Mouse (Mus musculus) testis, adult 2 months (tissue): ENCODE measurements around the gene Lrrc8d.

Experiments
- CTCF ChIP-seq: fragments of 200-500 bp; IDR thresholded peaks from 2 replicates; pipeline ENCODE4 v1.5.1; 2012; ENCODE audit warnings: low read depth, mild to moderate bottlenecking, inconsistent platforms, low read length, moderate library complexity; ENCODE audit not compliant: control insufficient read depth, insufficient read depth, insufficient replicate concordance
- POLR2A ChIP-seq: fragments of 200-500 bp; IDR thresholded peaks from 2 replicates; pipeline ENCODE4 v1.6.1; 2012; ENCODE audit warnings: low read depth, mild to moderate bottlenecking, inconsistent platforms, low read length, moderate library complexity; ENCODE audit not compliant: control insufficient read depth

DNA sequence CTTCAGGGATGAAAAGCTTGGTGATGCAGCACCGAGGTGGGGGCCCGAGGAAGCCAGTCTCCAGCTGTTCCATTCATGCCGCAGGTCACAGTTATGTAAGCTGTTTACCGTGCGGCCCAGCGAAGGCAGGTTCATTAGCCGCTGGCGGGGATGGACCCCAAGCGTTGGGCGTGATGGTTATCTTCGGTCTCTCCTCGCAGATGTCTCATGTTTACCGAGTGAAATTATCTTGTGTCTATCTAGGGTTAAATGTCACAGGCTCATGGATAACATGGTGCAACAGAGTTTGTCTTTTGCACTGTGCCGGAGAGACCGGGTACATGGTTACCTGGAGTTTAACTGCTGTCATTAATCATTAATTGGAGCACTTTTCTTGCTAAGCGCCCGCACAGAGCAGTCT, 58.2 kb downstream of the Lrrc8d start:
- TF ChIP-seq POLR2A (no peak), CTCF (no peak)
